8 mouse cellular contexts compared by ENCODE assay signal in the genomic region with DNA sequence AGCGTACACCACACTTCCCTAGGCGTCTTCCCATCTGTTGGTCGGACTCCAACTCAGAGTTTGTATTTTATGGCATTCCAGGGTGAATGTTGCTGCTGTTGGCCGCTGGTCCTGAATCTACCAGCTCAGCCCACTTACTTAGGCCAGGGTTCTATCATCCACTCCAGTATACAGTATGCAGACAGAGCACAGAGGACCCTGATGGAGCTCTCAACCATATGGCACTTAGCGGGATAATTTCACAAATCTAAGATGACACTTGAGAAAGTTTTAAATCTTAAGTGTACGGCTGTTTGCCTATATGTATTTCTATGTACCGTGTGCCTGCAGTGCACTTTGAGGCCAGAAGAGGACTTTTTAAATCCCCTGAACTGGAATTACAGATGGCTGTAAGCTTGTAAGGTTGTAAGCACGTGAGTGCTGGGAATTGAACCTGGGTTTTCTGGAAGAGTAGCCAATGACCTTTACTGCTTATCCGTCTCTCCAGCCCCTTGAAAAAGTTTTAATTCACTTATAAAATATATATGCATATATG. TPM values are rescaled to one million over a fixed set of nuclear protein-coding genes. Genes with fewer than 3 reads are reported as not detected.
DNase-seq lines count a peak whose midpoint lies in the region; ATAC-seq and TF ChIP-seq lines count a peak whose summit lies in the region.

No protein-coding gene starts in this region.

- peaks cover 46 to 51% of the 10 kb centered on the region in 2 experiments for H3K4me1 ChIP-seq in heart, embryonic 14.5 days (ENCODE audit: control insufficient read depth in 2 of 2, insufficient read depth in 2 of 2, low read length in 2 of 2)
- peaks cover 44% of the 10 kb centered on the region for H3K4me1 ChIP-seq in G1E (ENCODE audit: insufficient read depth, low read depth, low read length)
- peaks cover 10% of the 10 kb centered on the region for H3K4me1 ChIP-seq in hindbrain, embryonic 11.5 days (replicated peaks; ENCODE audit: control insufficient read depth, insufficient read depth, low read length)
- H3K4me1 ChIP-seq in midbrain, embryonic 12.5 days, result peaks cover 35% of the 10 kb centered on the region

- peak overlapping the region in 1 of 2 experiments; percentile 72; a peak in 1 of 4 replicates for H3K4me3 ChIP-seq in heart, embryonic 14.5 days (ENCODE audit: control insufficient read depth in 1 of 2, insufficient read depth in 1 of 2, low read depth in 1 of 2, low read length in 2 of 2)
- peak overlapping the region; percentile 76 for H3K4me3 ChIP-seq in G1E (ENCODE audit: low read depth, low read length)
- H3K4me3 ChIP-seq in hindbrain, embryonic 11.5 days (ENCODE audit: low read depth, low read length), result no peak overlapping the region
- H3K4me3 ChIP-seq in midbrain, embryonic 12.5 days, result peak overlapping the region; percentile 61; the same call in 1 of the 2 replicates

- peak overlapping the region in 1 of 2 experiments; percentile 99; a peak in 2 of 4 replicates for H3K27ac ChIP-seq in heart, embryonic 14.5 days (replicated peaks in 1 of 2; ENCODE audit: control insufficient read depth in 1 of 2, insufficient read depth in 1 of 2, low read depth in 2 of 2, low read length in 2 of 2)
- H3K27ac ChIP-seq in hindbrain, embryonic 11.5 days (ENCODE audit: low read depth, low read length), result no peak overlapping the region
- no peak overlapping the region for H3K27ac ChIP-seq in midbrain, embryonic 12.5 days (replicated peaks)

- no peaks in the 10 kb centered on the region for H3K27me3 ChIP-seq in heart, embryonic 14.5 days (ENCODE audit: control insufficient read depth, insufficient read depth, low read length)
- peaks cover 20% of the 10 kb centered on the region for H3K27me3 ChIP-seq in G1E (ENCODE audit: insufficient read depth, low read length)
- no peaks in the 10 kb centered on the region for H3K27me3 ChIP-seq in hindbrain, embryonic 11.5 days (ENCODE audit: control insufficient read depth, insufficient read depth, low read length)
- H3K27me3 ChIP-seq in midbrain, embryonic 12.5 days, result peaks cover 6% of the 10 kb centered on the region; the same call in 1 of the 2 replicates

- H3K9ac ChIP-seq in heart, embryonic 14.5 days (ENCODE audit: low read length), result peak overlapping the region; percentile 94; the same call in 1 of the 2 replicates
- no peak overlapping the region for H3K9ac ChIP-seq in hindbrain, embryonic 11.5 days (ENCODE audit: low read depth, low read length)
- no peak overlapping the region; the same call in 1 of the 2 replicates for H3K9ac ChIP-seq in midbrain, embryonic 12.5 days (replicated peaks)

- ATAC-seq in heart, embryonic 14.5 days (ENCODE audit: insufficient number of reproducible peaks, insufficient read depth, low FRiP score, low read depth), result no peak
- ATAC-seq in G1E (ENCODE audit: extremely low read depth, insufficient number of reproducible peaks, low FRiP score, poor library complexity, severe bottlenecking), result no peak
- peak; percentile 51 for ATAC-seq in hindbrain, embryonic 11.5 days (ENCODE audit: low FRiP score)
- peak; percentile 57 for ATAC-seq in midbrain, embryonic 12.5 days (ENCODE audit: low FRiP score, low read depth)

- no peaks in the 10 kb centered on the region for H3K36me3 ChIP-seq in heart, embryonic 14.5 days (ENCODE audit: control insufficient read depth, insufficient read depth, low read length)
- peaks cover 20% of the 10 kb centered on the region for H3K36me3 ChIP-seq in G1E (replicated peaks)
- no peaks in the 10 kb centered on the region for H3K36me3 ChIP-seq in hindbrain, embryonic 11.5 days (ENCODE audit: control insufficient read depth, insufficient read depth, low read length)
- H3K36me3 ChIP-seq in midbrain, embryonic 12.5 days, result no peaks in the 10 kb centered on the region

- TF ChIP-seq CTCF in G1E (IDR thresholded peaks at IDR 0.05; ENCODE audit: low read depth, low read length), result no peak

- intact Hi-C loops in heart, postnatal 25 days (cut with DNase I), result loop anchor here (2.0 to 5.0 kb wide), 3 partner anchors 206 to 774 kb away; no protein-coding TSS in a partner anchor

- DNase-seq in heart, postnatal 25 days (ENCODE audit: low spot score), result no peak
- DNase-seq in G1E (ENCODE audit: low spot score), result no peak
- DNase-seq in hindbrain, embryonic 11.5 days (ENCODE audit: low spot score), result no peak
- DNase-seq in adrenal gland, postnatal 36 days, result no peak
- DNase-seq in spleen, adult 18-20 months, result no peak
- DNase-seq in gastrocnemius, adult 18-20 months (ENCODE audit: low spot score), result no peak

- H3K9me3 ChIP-seq in heart, embryonic 14.5 days (ENCODE audit: control insufficient read depth, low read length), result no peaks in the 10 kb centered on the region
- H3K9me3 ChIP-seq in G1E (replicated peaks), result no peaks in the 10 kb centered on the region
- H3K9me3 ChIP-seq in hindbrain, embryonic 11.5 days (ENCODE audit: control insufficient read depth, low read length), result no peaks in the 10 kb centered on the region
- no peaks in the 10 kb centered on the region for H3K9me3 ChIP-seq in midbrain, embryonic 12.5 days

- 44% methylated on average over 9 of the region's 9 CpGs for WGBS in heart, embryonic 14.5 days
- 41% methylated on average over 9 of the region's 9 CpGs for WGBS in hindbrain, embryonic 11.5 days
- WGBS in midbrain, embryonic 12.5 days, result 42% methylated on average over 9 of the region's 9 CpGs

- peak overlapping the region; percentile 81 for H3K4me2 ChIP-seq in heart, embryonic 14.5 days (ENCODE audit: low read length)
- 0 out of 2 replicates have a peak overlapping the region, but pooled peaks have one; percentile 62 for H3K4me2 ChIP-seq in hindbrain, embryonic 11.5 days (replicated peaks; ENCODE audit: low read depth, low read length)
- H3K4me2 ChIP-seq in midbrain, embryonic 12.5 days (replicated peaks), result peak overlapping the region; percentile 64

RNA-seq across cellular contexts. Expression of a gene that starts 20.3 kb away (rescaled TPM):
- 103 and 125 TPM in 2 replicates for polyA plus RNA-seq in heart, embryonic 14.5 days (2014; fragmentation: Nextera tagmentation; extraction: Ambion mirVana)
- 100 to 1,000 TPM in 1 of 2 experiments, 10 to 100 TPM in 1; 96.9 to 110 TPM for total RNA-seq in heart, postnatal 25 days (2021)
- total RNA-seq in G1E (2014; fragmentation: Nextera tagmentation) (281 and 283 TPM in 2 replicates), G1E (2017) (31.4 and 40.3 TPM in 2 replicates)
- 357 and 385 TPM in 2 replicates for polyA plus RNA-seq in G1E (2012)
- polyA plus RNA-seq in hindbrain, embryonic 11.5 days (2014; fragmentation: Nextera tagmentation; extraction: Ambion mirVana), result 112 and 127 TPM in 2 replicates
- polyA plus RNA-seq in midbrain, embryonic 12.5 days (2016; fragmentation: Nextera tagmentation; extraction: Ambion mirVana), result 91.2 and 98.0 TPM in 2 replicates
- 100 to 1,000 TPM; 230 to 283 TPM for total RNA-seq in adrenal gland, postnatal 36 days (2021)
- 10 to 100 TPM; 20.1 to 34.4 TPM for total RNA-seq in gastrocnemius, adult 18-20 months (2021)

Comparison
In these comparisons a context has a peak if more than half of its experiments do, and no peak if none do; other contexts are left out.
1. ATAC-seq: peak in hindbrain, embryonic 11.5 days (single experiment) and midbrain, embryonic 12.5 days (single experiment); none in heart, embryonic 14.5 days (single experiment) and G1E (single experiment).
2. Peak in every context shown above with its lines, with median percentiles within 50 percentile points of each other: H3K4me2 ChIP-seq.